Mouse (Mus musculus): ENCODE data around the gene Wnt8b. TPM values are rescaled to one million over a fixed set of nuclear protein-coding genes. Genes with fewer than 3 reads are reported as not detected.

Wnt8b gene
- total RNA-seq, 1 experiment from 2014 or later, result not detected

GRCm38 (mm10) chr19:44552731-44553130, 59.5 kb downstream of the Wnt8b start, which contains the start of gene Gm20538:
TSS of gene Gm20538 (minus strand) at chr19:44552831.
- no peak for ATAC-seq (ENCODE audit: extremely low read depth, insufficient number of reproducible peaks, low FRiP score, poor library complexity, severe bottlenecking)

DNA sequence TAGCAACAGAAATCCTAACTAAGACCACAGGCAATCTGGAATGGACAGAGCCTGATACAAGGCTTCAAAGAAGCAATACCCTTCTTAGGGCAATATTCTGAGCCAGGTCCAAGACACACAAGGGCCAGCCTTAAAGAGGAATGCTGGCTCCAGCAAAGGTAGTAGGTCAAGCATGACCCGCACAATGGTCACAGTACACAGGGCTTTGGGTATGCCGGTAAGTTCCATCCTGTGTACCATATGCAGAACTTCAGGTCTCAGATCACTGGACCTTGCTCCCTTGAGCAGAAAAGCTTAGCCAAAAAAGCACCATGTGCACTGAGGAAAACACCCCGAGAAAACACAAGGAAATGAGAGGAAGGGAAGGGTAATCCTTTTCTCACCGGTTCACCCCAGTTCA, 60.0 kb downstream of the Wnt8b start:
- no peak for ATAC-seq (ENCODE audit: extremely low read depth, insufficient number of reproducible peaks, low FRiP score, poor library complexity, severe bottlenecking)

DNA sequence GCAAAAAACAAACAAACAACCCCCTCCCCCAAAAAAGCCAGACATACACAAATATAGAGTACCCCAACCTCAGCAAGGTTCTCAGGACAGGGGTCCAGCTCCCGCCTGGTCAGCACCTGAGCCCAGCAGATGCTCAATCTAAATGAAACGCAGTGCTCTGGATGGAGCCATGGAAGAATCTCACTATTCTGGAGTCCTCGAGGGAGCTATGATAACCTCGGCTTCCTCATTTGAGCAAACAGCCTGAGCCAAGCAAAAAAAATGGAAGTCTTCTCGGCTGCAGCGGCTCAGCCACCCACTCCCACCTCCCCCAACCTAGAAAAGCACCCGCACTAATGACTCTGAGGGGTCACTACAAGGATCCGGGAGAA, 61.2 kb downstream of the Wnt8b start:
- no peak for ATAC-seq (ENCODE audit: extremely low read depth, insufficient number of reproducible peaks, low FRiP score, poor library complexity, severe bottlenecking)

GRCm38 (mm10) chr19:44554861-44555590, 61.8 kb downstream of the Wnt8b start, which contains the start of gene Ndufb8:
TSS of gene Ndufb8 (minus strand) at chr19:44555440.
- ATAC-seq (ENCODE audit: extremely low read depth, insufficient number of reproducible peaks, low FRiP score, poor library complexity, severe bottlenecking), result peak; percentile 90

DNA sequence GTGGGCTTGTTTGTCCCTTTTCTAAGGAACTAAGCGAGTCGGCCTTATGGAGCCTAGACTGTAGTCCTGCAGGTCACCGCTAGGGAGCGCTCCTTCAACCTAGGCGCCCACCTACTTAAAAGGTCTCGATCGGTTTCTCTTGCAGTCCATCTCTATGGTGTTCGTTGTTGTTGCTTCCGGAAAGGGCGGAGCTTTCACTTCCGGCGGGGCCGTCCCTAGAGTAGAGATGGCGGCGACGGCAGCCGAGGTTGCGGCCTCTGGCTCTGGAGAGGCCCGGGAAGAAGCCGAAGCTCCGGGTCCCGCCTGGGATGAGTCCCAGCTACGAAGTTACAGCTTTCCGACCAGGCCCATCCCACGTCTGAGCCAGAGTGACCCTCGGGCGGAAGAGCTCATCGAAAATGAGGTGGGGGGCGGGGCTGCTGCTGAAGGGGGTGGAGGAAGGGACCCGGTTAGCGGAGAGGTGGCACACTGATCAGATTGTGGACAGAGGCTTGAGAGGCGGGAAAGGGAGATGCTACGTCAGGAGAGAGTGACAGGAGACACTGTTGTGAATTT, 69.5 kb downstream of the Wnt8b start, which contains the start of gene Hif1an:
Gene Hif1an (plus strand): TSS at position 199 of the 555 bp plus-strand sequence.
- peak; percentile 98 for ATAC-seq (ENCODE audit: extremely low read depth, insufficient number of reproducible peaks, low FRiP score, poor library complexity, severe bottlenecking)

Other genes with a start within 250 kb of the Wnt8b start
- gene Scd2, start 199.8 kb upstream of the Wnt8b start, total RNA-seq (2017), result 21.4 and 24.1 TPM in 2 replicates
- 0.12 and 1.0 TPM in 2 replicates for gene Scd4, start 160.4 kb upstream of the Wnt8b start, total RNA-seq (2017)
- gene Scd1, start 85.6 kb upstream of the Wnt8b start, total RNA-seq (2017), result 296 and 305 TPM in 2 replicates
- gene Sec31b, start 52.4 kb downstream of the Wnt8b start, total RNA-seq (2017), result 1.8 and 2.1 TPM in 2 replicates
- 7.1 and 11.0 TPM in 2 replicates for gene Gm20538, start 59.4 kb downstream of the Wnt8b start, total RNA-seq (2017)
- gene Ndufb8, start 62.0 kb downstream of the Wnt8b start, total RNA-seq (2017), result 71.2 and 115 TPM in 2 replicates
- 24.9 and 29.6 TPM in 2 replicates for gene Hif1an, start 69.4 kb downstream of the Wnt8b start, total RNA-seq (2017)

Measured in neutrophil, adult 5-6 weeks (primary cell).